Mouse (Mus musculus) left cerebral cortex, adult 18-20 months (tissue): ENCODE data around the gene Lyzl4. TPM values are rescaled to one million over a fixed set of nuclear protein-coding genes. Genes with fewer than 3 reads are reported as not detected.
A peak's percentile ranks its signal among the peaks of the same experiment; 100 is the strongest.

Source experiments
- DNase-seq, 2 experiments: peaks; one replicate each; pipeline ENCODE4 v3.0.0; 2021 to 2022; ENCODE audit warnings: low spot score in 2 of 2, mixed read lengths in 1 of 2
- long read RNA-seq, 2 experiments: library from polyadenylated mRNA; stranded (forward); transcript quantifications; one replicate each; pipeline ENCODE4 v2.0.0; 2021
- total RNA-seq, 2 experiments: library from RNA; stranded (reverse); gene quantifications; 2 replicates each; pipeline ENCODE4 v1.2.3; 2021

Gene Lyzl4
- 1 to 10 TPM; 1.4 to 1.8 TPM for total RNA-seq
- long read RNA-seq, experiment 1, partial matches to known transcripts: 0 of 1 reads
- long read RNA-seq, experiment 1, other reads (novel, unspliced or antisense): 1 of 1 reads
- long read RNA-seq, experiment 2: 0 reads

GRCm38 (mm10) chr9:121642001-121642400 lies at the start of gene Lyzl4:
Gene Lyzl4, minus strand, starts transcription at chr9:121642096.
- DNase-seq: peak; percentile 78 to 83

- no peak for DNase-seq
These were observed 48.8 kb upstream of the Lyzl4 start for GRCm38 (mm10) chr9:121690734-121691133.

- DNase-seq: peak; percentile 29 to 54
These were observed 48.3 kb upstream of the Lyzl4 start for GRCm38 (mm10) chr9:121690200-121690651.

- DNase-seq: no peak
These were observed 42.8 kb upstream of the Lyzl4 start for GRCm38 (mm10) chr9:121684702-121685101.

GRCm38 (mm10) chr9:121682037-121682680 lies 40.3 kb upstream of the Lyzl4 start:
- no peak for DNase-seq

GRCm38 (mm10) chr9:121681191-121681590 lies 39.3 kb upstream of the Lyzl4 start:
- no peak for DNase-seq

GRCm38 (mm10) chr9:121679549-121679948 lies 37.7 kb upstream of the Lyzl4 start:
- DNase-seq: peak in 1 of 2 experiments; percentile 51

- DNase-seq: no peak
These were observed 35.6 kb upstream of the Lyzl4 start for GRCm38 (mm10) chr9:121677476-121677875.

GRCm38 (mm10) chr9:121677069-121677468 lies 35.2 kb upstream of the Lyzl4 start:
- no peak for DNase-seq

GRCm38 (mm10) chr9:121675556-121675955 lies 33.7 kb upstream of the Lyzl4 start:
- no peak for DNase-seq

- no peak for DNase-seq
These were observed 33.1 kb upstream of the Lyzl4 start for GRCm38 (mm10) chr9:121675011-121675410.

GRCm38 (mm10) chr9:121673716-121674115 lies 31.8 kb upstream of the Lyzl4 start:
- no peak for DNase-seq

- no peak for DNase-seq
These were observed 30.4 kb upstream of the Lyzl4 start for GRCm38 (mm10) chr9:121672311-121672710.

GRCm38 (mm10) chr9:121671300-121671699 lies 29.4 kb upstream of the Lyzl4 start:
- no peak for DNase-seq

GRCm38 (mm10) chr9:121669348-121669791 lies 27.5 kb upstream of the Lyzl4 start:
- peak in 1 of 2 experiments; percentile 38 for DNase-seq

- peak in 1 of 2 experiments; percentile 48 for DNase-seq
These were observed 25.9 kb upstream of the Lyzl4 start for GRCm38 (mm10) chr9:121667822-121668221.

GRCm38 (mm10) chr9:121666957-121667630 lies 25.2 kb upstream of the Lyzl4 start:
- DNase-seq: peak; percentile 57 to 72

GRCm38 (mm10) chr9:121664104-121664503 lies 22.2 kb upstream of the Lyzl4 start:
- DNase-seq: peak; percentile 45 to 66

- DNase-seq: peak; percentile 38 to 55
These were observed 21.6 kb upstream of the Lyzl4 start for GRCm38 (mm10) chr9:121663467-121663866.

GRCm38 (mm10) chr9:121659791-121660190 lies 17.9 kb upstream of the Lyzl4 start:
- DNase-seq: no peak

- no peak for DNase-seq
These were observed 16.4 kb upstream of the Lyzl4 start for GRCm38 (mm10) chr9:121658248-121658647.

GRCm38 (mm10) chr9:121657143-121657542 lies 15.2 kb upstream of the Lyzl4 start:
- no peak for DNase-seq
